Mouse (Mus musculus): Measurements from ENCODE around the gene Fancm. TPM values are rescaled to one million over a fixed set of nuclear protein-coding genes. Genes with fewer than 3 reads are reported as not detected.
"Not testable (repeated sequence)": the region's sequence is repeated elsewhere in the genome, so short reads cannot be mapped to it uniquely, and the experiment has no call there.

The Fancm gene
- total RNA-seq, 2 experiments from 2014 or later: 9.1 to 11.2 TPM

DNA sequence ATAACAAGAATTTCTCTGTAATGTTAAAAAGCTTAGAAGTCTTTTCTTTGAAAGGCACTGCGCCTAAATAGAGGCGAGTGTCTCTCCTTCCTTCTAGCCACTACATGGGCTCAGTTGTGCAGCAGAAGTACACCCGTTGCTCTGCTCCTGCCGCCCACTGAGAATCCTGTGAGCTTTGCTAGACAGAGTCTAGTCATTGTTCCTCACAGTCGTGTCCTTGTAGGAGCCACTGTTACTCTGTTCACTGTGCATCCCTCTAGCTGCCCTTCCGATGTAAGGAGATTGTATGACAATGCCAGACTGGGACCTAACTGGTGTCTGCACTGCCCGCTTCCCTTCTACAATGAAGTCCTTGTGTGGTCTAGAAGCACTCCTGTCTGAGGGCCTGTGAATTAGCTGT lies 43.6 kb downstream of the Fancm start:
- DNase-seq: no peak

DNA sequence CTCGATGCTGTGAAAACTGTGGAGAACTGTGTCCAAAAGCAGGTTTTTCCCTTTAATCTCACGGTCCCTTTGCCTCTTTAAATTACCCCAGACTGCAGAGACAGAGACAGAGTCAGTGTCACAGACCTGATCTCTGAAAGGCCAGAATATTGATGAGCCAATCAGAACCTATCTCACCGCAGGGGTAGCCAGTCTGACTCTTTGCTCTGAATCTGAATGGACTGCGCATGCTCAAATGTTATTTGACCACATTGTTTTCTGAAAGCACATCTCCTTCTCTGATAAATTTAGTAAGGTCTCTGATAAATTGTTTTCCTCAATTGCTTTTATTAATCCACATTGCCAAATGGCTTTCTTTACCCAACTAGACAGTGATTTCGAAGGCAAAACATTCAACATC lies 44.0 kb downstream of the Fancm start:
- no peak for DNase-seq

DNA sequence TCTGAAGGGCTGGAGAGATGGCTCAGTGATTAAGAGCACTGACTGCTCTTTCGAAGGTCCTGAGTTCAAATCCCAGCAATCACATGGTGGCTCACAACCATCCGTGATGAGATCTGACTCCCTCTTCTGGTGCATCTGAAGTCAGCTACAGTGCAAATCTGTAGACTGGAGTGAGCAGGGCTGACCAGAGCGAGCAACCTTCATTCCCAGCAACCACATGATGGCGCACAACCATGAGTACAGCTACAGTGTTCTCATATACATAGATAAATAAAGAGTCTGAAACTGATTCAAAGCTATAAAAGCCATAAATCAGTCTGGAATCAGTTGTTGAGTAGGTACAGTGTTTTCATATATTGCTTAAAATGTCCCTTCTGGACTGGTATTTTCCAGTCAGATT lies 60.7 kb downstream of the Fancm start:
- DNase-seq: not testable (repeated sequence)

DNA sequence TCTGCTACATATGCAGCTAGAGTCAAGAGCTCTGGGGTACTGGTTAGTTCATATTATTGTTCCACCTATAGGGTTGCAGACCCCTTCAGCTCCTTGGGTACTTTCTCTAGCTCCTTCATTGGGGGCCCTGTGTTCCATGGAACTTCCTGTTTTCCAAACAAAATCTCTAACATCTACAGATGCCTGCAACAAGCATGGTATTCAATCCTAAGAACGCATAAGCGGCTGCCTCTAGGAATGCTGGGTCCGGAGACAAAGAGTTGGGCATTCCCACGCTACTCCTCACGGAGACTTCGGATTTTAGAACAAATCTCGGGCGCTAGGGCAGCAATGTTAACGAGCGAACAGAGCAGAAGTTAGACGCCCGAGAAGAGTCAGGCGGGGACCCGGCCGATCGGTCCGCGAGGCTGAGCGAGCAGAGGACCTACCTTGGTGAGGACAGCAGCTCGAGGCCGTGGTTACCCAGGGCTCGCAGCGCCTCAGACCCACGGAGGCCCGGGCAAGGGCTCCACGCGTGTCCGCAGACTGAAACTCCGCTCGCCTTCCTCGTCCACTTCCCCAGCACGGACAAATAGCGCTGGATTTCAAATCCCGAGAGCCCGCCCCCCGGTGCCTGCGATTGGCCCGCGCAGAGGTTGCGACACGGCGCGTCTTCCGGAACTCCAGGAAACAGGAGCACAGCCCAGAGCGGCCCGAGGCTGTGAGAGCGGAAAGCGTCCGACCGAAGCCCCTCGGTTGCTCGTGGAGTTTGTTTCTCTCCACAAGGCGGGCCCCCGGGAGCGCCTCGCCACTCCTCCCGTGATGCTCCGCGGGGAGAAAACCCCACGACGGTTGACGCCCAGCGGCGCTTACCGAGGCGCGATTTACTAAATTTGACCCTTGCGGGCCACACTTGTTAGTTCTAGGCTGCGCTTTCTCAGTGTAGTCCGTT lies 96.9 kb downstream of the Fancm start, which contains the start of gene Mis18bp1:
TSS of gene Mis18bp1 (minus strand) at position 584 of the 931 bp plus-strand sequence.
- DNase-seq: peak; percentile 93 to 95

DNA sequence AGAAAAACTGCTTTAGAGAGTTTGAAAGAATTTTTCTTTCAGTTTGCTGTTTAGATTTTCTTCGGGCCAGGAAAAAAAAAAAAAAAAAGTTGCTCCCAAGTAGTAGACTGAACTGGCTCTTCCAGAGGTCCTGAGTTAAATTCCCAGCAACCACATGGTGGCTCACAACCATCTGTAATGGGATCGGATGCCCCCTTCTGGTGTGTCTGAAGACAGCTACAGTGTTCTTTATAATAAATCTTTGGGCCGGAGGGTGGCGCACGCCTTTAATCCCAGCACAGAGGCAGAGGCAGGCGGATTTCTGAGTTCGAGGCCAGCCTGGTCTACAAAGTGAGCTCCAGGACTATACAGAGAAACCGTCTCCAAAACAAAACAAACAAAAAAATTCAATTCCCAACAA lies 97.6 kb downstream of the Fancm start:
- DNase-seq: peak; percentile 45 to 55

DNA sequence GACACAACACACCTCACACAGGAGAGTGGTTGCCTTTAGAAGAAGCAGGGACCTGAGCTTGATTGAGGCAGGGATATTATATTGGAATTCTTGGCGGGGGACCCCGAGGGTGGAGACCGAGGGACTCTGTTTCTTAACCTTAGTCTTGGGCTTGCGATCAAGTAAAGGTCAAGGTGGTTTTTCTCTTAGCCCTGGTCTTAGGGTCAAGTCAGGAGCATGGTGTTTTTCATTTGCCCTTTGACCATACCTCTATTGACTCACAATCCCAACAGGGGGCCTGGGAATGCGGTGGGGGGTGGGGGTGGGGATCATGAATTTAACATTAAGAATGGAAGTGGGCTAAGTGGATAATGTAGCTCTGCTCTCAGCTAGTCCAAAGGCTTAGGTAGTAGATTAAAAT lies 98.3 kb downstream of the Fancm start:
- no peak for DNase-seq

Other genes with a start within 250 kb of the Fancm start
- 1 to 10 TPM; 3.6 to 4.1 TPM for gene Gm527, start 157.7 kb upstream of the Fancm start, total RNA-seq (2021)
- 10 to 100 TPM; 13.0 to 13.8 TPM for gene Klhl28, start 110.1 kb upstream of the Fancm start, total RNA-seq (2021)
- 10 to 100 TPM; 35.8 to 40.9 TPM for gene Togaram1, start 109.8 kb upstream of the Fancm start, total RNA-seq (2021)
- gene Prpf39, start 39.3 kb upstream of the Fancm start, total RNA-seq (2021): 10 to 100 TPM; 28.5 to 34.3 TPM
- gene Fkbp3, start 1.6 kb upstream of the Fancm start, total RNA-seq (2021): 100 to 1,000 TPM; 107 to 113 TPM
- gene Mis18bp1, start 97.0 kb downstream of the Fancm start, total RNA-seq (2021): 1 to 10 TPM; 1.8 to 2.0 TPM
- not detected for gene Wdr20rt, start 149.9 kb downstream of the Fancm start, total RNA-seq (2021)

All from adrenal gland, postnatal 36 days (tissue).